Mouse (Mus musculus): ENCODE measurements around the gene E130114P18Rik.
A peak's percentile ranks its signal among the peaks of the same experiment; 100 is the strongest.

Gene E130114P18Rik

DNA sequence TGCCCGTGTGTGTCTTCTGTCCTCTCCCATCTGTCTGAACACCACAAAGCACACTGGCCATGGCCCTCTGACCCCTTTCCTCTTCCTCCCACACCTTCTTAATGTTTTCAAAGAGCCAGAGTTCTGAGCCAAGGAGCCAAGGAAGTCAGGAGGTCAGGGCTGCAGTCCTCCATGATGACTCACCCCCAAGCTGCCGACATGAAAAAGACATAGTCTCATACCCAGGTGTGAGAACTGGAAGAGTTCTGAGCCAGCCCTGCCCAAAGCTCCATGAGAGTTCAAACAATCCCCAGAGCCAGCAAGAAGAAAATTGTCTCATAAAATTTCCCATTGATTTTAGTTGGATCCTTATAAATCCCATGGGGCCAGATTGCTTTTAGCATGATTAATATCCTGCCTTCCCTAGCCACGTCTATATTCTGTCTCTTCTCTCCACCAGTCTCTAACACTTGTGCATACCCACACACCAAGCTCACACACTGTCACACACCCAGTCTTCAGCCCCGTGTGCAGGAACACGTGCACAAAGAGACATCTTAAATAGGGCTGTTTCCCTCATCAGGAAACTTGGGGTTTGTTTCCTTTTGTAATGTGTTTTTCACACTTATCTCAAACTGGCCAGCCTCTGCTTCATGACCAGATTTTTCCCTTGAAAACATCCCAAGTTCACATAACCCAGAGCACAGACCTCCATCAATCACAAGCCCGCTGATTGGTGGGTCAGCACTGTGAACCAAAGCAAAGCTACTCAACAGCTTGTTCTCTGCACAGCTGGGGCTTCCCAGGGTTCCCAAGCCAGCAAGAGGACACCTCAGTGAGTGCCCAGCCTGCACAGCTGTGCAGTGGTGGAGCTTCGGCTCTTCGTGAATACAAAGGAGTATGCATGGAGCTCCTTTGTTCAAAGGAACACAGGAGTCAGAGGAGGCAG is 88.2 kb downstream of the E130114P18Rik start:
- peak; percentile 71 for DNase-seq

DNA sequence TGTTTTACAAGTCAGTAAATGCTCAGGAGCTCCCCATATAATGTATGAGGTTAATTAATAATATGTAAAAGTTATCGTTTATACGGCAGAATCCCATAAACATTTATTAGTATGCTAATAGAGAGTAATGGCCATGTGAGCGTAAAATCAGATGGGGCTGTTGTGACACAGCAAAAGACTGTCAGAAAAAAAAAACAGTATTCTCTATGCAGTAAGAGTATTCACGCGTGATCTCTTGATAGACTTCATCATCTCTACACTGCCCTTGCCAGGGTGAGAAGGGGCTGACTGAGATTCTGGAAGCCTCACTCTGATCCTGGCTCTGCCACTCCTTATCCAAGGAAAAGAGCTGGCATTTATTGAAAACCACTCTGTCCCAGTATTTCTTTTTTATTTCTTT is 91.9 kb downstream of the E130114P18Rik start:
- DNase-seq: no peak

DNA sequence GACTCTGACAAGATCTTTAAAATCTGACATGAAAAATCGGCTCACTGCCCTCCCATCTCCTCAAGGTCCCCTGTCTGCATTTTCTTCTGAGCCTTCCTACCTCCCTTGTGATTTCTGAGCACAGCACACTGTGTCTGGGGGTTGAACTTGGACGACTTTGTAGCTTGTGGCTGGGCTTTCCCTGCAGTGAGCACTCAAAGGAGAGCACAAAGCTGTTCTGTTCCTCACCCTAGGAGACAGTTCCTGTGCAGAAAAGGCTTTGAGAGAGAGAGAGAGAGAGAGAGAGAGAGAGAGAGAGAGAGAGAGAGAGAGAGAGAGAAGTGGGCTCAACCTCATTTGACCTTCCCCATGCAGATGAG is 101.3 kb downstream of the E130114P18Rik start:
- DNase-seq: no peak

DNA sequence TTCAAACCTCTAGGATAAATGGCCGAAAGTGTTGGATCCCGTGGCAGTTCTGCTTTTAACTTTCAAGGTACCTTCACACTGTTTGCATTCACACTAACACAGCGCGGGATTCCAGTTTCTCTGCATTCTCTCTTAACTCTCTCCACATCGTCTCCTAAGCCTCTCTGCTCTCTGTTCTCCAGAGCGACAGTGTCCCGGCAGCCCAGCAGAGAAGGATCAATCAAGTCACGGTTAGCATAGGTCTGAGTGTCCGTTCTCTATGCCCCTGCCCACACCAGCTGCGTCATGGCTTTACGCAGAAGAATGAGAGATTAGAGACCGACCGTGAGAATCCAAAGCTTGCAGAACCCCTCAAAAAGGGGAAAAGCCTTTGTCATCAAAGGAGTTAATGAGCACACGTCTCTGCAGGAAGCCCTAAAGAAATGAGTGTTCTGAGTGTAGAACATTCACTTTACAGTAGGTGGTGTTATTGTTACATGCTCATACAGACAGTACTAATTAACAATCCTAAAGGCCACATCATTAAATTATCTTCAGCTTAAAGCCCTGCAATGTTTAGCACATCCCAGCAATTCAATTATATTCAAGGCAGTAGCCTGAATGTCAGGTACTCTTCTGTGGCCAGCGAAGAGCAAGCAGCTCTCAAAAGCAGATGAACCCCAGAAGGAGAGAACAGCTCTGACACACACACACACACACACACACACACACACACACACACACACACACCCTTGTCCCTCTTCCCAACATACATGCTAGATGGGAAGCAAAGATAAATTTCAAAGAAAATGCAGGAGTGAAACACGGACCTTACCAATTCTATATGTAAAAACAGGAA is 101.9 kb downstream of the E130114P18Rik start:
- no peak for DNase-seq

DNA sequence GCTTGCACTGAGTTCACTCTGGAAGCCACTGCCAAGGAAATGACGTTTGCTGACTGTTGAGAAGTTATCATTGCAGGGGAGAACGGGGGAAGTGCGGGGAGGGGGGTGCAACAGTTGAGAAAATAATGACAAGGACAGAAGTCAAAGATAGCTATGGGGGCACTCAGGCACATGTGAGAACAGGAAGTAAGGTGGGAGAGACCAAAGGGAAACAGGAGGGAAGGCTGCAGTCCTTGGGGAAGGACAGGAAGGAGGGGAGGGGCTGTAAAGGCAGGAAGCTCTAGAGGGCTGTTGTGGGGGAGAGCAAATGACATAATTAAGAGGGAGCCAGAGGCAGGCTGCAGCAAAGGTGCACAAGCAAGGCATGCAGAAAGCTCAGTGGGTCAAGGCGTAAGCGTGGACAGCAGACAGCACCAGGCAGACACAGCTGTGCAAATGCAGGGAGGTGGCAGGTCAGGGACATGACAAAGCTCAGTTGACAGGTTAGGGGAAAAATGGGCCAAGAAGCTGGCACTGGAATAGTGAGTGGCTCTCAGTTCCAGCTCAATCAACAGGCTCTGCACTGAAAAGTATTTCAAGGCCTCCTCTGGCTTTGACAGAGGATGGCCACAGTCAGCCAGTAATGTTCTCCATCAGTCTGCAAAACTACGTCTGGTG is 103.9 kb downstream of the E130114P18Rik start:
- DNase-seq: no peak

DNA sequence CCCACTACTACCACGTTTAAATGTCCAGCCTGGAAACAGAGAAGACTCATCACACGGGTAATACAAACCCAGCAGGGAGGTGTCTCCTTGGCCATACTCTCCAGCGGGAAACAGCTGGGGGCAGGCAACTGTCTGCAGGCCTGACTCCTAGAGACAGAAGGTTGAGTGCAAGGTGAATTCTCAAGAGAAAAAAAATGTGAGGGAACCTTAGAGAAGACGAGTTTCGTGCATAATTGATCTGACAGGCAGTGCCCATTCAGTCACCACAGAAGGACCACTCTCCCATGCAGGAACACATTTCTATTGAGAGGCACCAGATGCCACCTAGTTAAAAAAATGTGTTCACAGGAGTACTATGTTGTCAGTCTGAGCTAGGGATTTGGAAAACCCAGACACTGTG is 105.4 kb downstream of the E130114P18Rik start:
- no peak for DNase-seq

DNA sequence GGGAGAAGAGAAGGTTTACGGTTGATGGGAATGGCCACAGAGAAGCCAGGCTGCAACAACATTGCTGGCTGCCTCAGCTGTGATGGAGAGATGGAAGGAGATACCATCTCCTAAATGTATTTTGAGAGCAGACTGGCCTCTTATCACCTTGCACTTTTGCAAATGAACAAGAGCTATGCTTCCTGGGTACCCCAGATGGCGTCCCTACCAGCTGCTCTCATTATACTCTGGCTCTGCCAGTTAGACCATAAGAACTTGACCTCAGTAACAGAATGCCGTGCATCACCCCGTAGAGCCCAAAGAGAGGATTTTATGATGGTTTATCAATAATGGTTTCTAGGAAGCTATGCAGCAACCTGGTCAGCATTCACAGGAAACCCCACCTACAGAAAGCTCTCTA is 106.0 kb downstream of the E130114P18Rik start:
- no peak for DNase-seq

DNA sequence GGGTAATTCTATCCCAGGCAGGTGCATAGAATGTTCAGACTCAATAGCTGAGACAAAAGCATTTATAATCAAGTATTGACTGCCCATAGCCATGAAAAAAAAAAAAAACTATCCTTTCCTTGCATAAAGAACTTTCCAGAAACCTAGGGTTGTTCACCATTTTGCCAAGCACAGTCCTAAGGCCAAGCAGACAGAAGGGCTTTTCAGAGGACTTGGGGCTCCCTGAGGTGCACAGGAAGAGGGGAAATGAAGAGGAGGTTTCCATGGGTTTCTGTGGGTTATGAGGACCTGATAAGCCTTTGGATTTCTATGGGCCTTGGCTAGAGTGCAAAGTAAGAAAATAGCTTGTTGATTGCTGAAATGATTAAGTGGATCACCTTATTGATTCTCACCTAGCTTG is 107.5 kb downstream of the E130114P18Rik start:
- DNase-seq: no peak

DNA sequence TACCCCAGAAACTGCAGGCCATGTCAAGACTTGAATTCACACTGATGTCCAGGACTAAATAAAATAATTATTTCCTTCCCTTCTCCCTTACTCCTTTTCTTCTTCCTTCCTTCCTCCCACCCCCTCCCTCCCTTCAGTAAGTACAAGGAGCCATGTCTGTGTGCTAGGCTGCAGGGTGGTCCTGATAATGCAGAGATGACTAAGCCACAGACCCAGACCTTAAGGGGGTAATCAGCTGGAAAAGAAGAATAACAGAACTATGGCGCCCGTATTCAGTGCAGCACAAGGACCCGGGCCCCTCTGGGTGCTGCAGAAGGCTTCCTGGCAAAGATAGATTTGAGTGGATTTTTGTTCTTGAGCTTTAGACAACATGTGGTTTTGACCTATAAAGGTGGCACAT is 108.1 kb downstream of the E130114P18Rik start:
- no peak for DNase-seq

DNA sequence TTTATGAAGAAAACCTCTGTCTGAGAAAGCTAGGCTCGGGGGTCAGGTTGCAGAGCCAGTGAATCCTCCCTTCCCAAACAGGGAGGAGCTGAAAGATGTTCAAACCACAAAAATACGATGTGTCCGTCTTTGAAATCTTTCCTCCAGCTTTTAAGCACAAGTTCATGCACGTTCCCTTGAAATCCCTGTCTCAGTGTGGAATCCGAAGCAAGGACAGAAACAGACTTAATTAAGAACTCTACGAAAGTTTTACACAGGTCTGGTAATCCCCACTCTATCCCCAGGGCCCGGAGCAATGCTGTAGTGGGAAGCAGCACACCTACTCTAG is 112.5 kb downstream of the E130114P18Rik start:
- DNase-seq: no peak

DNA sequence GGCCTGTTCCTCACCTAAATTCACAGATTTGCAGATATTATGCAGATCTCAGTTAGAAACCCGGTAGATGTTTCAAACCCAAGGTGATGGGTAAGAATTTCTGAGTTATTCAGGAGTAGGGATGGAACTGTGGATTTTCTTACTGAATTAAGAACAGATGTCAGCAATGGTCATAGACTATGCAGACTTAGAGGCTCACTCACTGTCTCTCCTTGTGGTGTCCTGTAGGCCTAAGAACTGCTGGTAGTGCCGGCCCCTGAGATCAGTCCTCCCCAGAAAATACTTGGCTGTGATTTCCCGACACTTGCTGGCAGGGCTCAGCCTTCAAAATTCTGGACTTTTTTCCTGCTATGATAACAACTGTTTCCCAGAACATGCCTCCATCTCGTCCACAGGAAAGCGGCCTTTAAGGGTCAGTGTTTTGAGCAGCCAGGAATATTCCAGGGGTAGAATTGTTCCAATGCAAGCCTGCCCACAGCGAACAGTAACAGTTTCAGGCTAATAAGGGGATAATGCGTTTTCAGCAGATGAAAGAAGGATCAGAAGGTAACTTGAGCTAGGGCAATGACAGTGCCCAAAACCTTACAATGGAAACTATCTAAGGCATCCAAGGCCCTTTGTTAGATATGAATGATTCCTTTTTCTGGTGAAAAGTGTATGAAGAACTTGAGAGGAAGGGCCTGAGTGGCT is 113.0 kb downstream of the E130114P18Rik start:
- DNase-seq: no peak

DNA sequence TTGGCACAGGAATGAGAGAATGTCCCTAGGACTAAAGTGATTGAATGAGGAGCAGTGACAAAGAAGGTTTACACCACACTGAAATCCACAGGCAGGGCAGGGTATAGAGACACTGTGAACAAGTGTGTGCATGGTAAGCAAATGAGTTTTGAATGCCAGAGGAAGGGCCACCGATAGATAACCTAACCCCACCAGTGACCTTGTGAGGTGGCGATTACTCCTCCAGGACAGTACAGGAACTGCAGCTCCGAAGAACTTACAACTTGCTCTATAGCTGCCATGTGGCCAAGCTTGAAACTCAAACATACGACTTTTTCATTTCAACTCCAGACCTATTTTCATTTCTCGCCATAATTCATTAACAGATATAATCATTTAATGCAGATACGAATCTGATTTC is 114.0 kb downstream of the E130114P18Rik start:
- DNase-seq: no peak

DNA sequence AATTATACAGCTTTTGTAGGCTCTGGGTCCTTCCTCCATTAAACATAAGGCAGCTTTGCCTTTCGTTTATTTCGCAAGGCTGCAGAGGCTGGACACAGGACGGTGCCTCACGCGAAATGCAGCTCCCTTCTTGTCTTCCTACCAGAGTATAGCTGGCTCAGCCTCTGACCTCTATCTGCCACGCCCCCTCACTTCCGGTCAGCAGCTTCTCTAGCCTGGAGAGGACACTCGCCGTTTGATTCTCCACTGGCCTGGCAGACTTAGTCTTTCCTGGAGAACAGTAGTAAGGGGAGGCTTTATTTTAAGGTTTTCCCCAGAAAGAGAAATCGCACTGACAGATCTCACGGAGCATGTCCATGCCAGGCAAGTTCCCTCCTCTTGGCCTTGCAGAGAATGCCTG is 115.0 kb downstream of the E130114P18Rik start:
- peak; percentile 21 for DNase-seq

DNA sequence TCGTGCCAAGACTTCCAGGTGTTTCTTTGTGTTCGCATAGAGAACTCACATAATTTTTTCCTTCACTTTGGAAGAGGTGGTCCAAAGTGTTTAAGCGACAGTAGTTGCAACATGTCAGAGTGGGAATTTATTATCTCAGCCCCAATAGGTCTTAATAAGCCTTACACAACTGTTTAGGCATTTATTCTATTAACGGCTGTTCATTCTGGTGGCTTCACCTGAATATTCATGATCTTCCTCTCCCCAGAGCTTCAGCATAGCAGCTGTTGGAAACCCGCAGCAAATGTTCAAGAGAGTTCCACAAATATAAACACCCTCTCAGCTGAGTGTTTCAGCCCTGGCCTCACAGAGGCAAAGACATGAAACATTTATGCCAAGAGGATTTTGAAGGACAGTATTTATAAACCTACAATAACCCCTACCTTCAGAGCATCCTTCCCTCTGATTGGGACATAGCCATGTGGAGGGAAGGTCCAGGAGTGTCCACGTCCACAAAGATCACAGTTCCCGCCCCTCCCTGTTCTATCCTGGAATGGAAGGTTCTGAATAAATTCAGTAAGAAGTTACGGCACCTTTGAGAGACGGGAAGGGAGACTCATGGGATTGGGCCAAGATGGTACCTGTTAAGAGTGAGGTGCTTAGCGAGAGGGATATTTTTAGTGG is 116.1 kb downstream of the E130114P18Rik start:
- no peak for DNase-seq

DNA sequence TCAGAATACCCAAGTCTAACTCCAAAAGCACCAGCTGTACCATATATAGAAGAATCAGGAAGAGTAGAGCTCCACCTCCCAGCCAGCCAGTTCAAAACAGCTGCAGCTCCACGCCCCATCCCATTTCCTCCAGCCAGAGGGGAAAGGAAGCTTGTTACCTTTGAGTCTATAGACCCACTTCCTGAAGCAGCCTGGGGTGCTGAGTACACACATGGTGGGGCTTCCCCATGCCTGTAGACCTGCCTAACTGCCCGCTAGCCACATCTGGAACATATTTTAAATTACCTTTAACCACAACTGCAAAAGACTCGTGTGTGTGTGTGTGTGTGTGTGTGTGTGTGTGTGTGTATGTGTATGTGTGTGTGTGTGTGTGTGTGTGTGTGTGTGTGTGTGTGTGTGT is 120.3 kb downstream of the E130114P18Rik start:
- no peak for DNase-seq

DNA sequence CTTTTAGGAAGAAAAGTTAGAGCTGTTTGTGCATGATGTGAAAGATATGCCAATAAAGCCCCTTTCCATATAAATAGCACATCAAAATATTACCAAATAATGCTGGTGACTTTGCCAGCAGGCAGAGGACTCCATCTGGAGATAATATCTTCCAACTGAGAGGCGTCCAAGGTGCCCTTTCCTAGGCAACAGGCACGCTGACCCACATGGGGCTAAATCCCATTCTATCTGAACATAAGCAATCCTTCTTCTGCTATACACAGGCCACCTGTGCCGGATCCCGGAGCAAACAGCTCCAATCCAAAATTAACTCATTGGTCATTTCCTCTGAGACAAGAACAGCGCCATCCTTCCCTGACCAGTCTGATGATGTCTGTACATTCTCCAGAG is 128.3 kb downstream of the E130114P18Rik start:
- no peak for DNase-seq

DNA sequence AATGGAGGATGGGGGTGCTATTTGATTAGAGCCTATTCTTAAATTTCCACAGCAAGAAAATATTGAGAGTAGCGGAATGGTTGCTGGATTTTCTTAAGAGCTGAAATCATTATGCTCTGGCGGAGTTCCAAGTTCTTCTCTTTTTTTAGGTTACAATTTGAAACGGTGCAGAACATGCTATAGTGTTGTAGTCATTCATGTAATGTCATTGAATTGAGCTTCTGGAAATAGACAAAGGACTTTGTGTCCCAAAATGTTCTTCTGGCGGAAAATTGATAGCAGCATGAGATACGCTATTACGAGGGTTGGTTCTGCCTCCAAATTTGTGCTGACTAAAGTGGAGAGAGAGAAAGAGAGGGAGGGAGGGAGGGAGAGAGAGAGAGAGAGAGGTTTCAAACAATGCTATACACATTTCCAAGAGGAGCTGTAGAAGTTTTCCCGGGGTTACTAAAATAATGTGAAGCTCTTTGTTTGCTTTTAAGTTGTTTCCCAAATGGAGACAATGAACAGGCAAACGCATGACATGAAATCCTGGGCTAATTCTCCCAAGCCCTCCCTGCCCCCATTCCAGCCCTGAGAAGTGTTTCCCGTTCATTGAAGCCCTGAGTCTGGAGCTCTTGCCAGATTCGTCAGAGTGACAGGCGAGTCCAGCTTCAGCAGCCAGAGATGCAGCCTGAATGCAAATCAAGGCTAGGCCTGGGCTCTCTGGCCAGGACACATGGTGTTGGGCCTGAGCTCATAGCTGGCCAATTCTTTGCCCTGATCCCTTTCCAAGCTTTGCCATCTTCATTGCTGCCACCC is 128.9 kb downstream of the E130114P18Rik start:
- no peak for DNase-seq

DNA sequence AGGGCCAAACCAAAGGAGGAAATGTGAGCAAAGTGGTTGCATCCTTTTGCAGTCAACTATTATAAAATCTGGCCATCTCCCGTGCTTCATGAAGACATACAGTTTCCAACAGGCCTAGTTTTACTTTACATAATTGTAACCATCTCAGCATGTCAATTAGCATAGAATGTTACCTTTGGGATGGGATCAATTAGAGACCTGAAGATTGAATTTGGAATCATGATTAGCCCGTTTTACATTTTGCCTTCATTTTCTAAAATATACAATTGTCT is 129.5 kb downstream of the E130114P18Rik start:
- DNase-seq: no peak

DNA sequence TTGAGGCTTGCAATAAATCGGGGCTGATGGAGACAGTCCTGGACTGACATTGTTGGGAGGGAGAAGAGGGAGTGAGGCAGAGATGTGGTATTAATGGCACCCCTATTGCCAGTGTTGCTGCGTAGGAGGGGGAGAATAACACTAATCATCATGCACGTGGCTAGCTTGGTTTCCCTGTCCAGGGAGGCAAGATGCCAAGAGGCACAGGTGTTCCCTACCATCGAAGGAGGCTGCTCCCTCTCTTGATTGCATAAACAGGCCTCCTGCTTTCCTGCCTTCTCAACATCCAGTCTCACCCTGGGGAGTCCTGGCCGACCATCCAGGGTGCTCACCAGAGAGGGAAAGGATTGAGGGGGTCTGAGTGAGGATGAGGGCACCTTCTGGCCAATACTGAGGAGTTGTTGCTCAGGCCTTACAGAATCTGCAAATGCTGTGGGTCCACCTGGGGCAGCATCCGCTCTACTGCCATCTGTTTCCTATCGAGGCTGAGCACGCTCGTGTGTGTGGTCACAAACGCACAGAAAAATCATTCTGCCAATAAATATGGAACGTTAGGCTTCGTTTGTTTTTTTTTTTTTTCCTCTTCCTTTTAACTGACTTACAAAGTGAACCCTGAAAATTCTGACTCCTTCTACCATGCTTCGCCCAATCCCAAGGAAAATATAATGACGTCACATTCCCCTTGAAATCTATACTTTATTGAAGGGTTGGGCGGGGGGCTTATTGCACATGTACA is 130.0 kb downstream of the E130114P18Rik start:
- no peak for DNase-seq

DNA sequence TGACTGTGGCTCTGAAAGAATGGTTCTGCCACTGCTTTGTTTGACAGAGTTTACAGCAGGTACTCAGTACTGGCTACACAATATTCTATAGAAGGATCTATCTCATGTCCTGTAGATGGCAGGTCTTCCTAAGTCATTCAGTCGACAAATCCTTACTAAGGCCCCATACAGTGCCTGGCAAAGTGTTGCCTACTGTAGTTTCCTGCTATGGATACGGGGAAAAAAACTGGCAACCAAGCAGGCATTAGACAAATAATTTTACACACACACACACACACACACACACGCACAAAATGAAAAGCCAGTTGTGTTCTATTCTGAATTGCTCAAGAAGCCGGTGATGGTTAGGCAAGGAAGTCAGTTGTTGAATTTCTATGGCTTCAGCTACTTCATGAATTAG is 130.6 kb downstream of the E130114P18Rik start:
- DNase-seq: no peak

DNA sequence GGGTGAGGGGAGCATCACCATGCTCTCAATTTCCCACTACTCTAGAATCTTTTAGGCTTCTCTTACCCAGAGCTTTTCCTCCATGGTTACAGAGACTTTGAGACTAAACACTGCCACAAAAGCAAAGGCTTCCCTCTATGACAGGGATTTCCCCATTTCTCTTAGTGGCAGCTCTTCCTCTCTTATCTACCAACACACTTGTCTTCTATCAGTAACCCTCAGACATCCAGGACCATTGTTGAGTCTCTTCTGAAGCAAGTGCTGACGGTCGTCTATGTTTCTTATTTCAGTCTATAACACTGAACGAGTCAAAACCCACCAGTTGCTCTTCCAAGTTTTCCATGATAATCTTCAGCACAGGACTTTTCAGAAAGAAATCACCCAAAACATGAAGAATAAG is 137.5 kb downstream of the E130114P18Rik start:
- DNase-seq: no peak

All from kidney, postnatal 14 days (tissue).